Mouse (Mus musculus) frontal cortex, postnatal 14 days (tissue): ENCODE results near the gene Gjd3.

ENCODE experiments used
- DNase-seq, 2 experiments: peaks; one replicate each; pipeline ENCODE4 v3.0.0; 2022; ENCODE audit warnings: low spot score in 2 of 2

Gene Gjd3

DNA sequence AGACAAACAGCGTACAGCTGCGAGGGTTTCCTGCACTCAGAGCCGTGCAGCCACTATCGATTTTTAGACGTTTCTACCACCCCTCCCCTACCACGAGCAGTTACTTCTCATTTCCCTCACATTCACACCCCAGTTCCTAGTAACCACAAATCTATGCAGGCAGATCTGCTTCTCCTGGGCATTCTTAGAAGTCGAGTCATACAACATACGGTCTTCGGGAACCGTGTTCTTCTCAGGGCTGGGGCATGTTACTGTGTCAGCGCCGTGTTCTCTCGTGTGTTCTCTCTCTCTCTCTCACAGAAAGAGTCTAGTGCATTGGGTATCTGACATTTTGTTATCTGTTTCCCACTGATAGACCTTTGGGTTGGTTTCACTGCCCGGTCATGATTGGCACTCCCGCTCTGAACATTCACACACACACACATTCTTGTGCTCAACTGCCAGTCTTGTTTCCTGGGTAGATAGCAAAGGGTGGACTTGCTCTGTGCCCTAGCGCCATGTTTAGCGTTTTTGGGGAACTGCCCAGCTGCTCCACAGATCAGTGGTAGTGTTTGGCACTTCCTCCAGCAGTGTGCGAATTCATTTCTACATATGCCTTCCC, 34.7 kb downstream of the Gjd3 start:
- no peak for DNase-seq

DNA sequence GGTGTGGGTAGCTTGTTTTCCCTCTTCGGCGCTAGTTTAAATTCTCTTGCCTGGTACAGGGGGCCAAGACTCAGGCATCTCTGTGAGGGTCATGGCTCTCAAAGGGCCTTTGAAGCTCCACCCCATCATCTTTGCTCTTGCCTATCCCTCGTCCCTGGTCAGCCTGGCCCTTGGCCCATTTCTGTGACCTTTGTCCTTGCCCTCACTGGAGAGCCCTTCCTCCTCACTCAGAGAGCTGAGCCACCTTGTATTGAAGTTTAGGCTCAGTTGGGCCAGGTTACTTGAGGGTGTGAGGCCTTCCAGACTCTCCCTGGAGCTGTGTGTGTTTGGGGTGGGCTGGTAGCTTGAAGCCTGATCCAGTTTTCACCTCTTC, 37.2 kb downstream of the Gjd3 start:
- DNase-seq = no peak

DNA sequence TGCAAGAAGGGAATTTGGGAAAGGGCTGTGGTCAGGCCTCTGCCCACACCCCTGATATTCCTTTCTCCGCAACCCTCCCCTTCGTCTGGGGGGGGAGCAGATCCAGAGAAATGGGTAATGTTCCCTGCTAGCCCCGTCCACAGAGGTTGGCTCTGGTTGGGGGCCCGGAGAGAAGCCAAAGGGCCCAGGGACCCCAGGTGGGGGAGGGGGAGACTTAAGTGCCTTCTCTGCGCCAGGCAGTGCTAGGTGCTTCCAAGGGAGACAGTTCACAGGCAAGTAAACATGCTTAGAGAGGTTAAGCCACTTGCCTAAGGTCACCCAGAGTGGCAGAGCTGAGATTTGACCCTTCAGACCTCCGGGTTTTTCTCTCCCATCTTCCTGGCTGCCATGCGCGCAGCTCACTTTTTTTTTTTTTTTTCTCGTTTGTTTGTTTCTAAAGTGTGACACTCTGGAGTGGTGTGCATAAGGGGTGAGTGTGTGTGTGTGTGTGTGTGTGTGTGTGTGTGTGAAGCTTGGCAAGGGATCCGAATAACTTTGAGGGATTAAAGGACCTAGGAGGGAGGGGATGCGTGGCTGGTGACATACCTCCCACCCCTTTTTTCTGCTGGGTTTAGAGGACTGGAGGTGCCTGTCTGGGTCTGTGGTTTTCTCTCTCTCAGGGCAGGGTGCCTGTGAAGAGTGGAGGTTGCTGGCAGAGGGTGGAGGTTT, 37.8 kb downstream of the Gjd3 start:
- no peak for DNase-seq

DNA sequence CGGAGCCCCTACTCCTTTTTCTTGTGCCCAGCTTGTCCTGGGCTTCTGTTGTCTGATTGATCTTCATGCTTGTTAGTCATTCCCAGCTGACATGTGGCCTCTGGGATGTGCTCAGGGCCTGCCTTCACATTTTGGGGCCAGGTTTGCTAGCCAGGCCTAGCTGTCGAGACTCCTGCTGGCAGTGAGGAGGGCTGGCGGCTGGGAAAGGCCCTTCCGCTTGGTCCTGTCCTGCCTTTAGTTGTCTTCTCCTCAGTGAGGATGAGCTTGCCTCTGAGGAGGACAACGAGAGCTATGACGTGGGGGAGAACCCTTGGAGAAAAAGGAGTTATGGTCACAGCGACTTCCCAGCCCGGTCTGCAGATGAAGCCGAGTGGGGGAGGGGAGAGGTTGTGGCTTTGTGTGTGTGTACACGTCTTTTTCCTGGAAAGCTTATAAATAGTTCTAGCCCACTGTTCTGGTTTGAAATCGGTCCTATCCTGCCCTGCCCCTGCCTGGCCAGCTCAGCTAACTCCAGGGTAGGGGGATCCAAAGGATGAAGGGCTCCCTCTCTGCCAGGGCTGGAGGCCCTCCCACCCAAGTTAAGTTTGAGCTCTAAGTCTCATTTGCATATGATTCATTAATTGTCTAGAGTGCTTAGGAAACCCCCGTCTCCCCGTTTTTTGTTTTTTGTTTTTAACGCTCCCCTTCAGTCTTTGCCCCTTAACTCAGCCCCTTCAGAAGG, 38.9 kb downstream of the Gjd3 start:
- DNase-seq = no peak

- DNase-seq = no peak
These were observed 39.7 kb downstream of the Gjd3 start for GRCm38 (mm10) chr11:98942923-98943641.

GRCm38 (mm10) chr11:98942555-98942922, 40.3 kb downstream of the Gjd3 start:
- no peak for DNase-seq

DNA sequence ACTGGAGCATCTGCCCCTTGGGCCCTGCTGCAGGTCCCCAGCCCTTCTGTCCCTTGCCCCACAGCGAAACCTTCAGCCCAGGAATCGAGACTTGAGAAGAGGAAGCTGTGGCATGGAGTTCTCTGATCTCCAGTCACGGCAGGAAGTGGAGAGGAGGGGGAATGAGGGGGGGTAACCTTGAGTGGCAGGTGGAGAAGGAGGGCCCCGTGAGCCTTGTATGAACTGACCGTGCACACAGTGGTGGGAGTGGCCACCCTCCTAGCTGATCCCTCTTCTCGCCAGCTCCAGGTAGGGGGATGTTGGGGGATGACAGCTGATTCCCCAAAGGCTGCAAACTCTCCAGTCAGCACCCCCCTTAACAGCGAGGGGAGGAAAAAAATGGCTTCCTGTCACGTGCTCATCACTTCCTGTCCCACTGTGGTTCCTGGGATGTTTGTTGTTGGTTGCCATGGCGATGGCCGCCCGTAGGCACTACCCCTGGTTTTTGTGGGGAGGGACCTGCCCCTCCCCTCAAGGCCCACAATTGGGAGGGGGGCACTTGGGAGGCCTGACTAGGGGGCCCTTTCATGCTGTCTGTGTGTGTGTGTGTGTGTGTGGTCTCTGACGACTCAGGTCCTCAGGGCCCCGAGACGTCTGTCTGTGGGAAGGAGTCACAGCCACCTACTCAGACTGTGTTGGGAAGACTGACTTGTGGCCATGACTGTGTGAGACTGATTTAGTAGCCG, 40.8 kb downstream of the Gjd3 start:
- DNase-seq = peak; percentile 48 to 68

DNA sequence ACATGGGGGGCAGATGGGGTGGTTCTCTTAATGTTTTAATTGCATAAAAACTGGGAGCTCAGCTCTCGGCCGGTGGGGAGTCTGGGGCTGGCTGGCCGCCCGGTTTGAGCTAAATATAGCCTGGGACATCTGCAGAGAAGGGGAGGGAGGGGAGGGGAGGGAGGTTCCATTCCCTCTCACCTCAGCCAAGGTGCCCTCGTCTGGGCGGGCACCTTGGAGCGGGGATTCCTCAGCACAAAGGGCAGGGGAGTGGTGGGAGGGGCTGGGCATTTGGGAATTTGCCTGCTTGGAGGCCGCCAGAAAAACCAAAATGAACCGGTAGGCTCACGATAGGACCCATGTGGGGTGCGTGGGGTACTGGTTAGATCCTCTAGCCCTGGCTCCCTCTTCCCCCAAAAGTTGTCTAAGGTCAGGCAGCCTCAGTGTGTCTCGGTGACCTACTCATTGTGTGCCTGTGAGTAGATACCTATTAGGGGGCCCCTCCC, 41.4 kb downstream of the Gjd3 start:
- DNase-seq = peak in 1 of 2 experiments; percentile 45

GRCm38 (mm10) chr11:98940776-98941175, 42.0 kb downstream of the Gjd3 start:
- no peak for DNase-seq

GRCm38 (mm10) chr11:98939953-98940641, 42.7 kb downstream of the Gjd3 start:
- peak in 1 of 2 experiments; percentile 51 for DNase-seq

DNA sequence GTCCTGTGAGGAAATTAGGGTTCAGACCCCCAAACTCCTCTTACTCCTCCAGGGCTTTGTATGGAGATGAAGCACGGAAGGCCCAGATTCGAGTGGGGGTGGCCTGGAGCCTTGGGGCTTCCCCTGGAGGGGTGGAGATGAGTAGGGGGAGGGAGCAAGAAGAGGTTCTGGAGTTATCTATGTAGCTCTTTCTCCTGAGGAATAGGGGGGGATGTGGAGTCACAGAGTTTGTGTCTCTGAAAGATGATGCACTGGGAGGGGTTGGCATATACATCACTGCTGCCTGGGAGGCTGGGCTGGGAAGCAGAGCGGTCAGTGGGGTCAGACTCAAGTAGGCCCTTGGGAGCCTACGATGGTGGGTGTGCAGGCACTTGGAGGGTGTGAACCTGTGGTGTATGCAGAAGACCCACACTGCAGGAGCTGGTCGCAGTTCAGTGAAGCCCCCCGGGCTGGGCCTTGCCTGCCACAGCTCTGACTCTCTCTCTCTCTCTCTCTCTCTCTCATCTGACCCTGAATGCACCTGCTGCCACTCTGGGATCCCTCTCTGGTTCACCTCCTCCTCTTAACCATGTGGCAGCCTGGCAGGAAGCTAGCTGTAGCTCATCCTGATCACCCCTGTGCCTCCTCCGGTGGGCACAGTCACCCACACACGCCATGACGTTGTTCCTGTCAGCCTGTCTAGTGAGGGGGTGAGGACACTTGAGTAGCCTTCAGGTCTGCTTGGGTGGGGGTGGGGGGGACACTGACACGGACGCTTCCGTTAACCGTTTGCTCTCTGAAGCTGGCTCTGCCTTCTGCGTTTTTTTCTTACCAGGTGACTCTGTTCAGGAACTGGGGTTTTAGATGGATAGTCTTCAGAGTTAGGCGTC, 43.5 kb downstream of the Gjd3 start:
- DNase-seq = no peak

- DNase-seq = no peak
These were observed 44.1 kb downstream of the Gjd3 start for GRCm38 (mm10) chr11:98938701-98939083.

DNA sequence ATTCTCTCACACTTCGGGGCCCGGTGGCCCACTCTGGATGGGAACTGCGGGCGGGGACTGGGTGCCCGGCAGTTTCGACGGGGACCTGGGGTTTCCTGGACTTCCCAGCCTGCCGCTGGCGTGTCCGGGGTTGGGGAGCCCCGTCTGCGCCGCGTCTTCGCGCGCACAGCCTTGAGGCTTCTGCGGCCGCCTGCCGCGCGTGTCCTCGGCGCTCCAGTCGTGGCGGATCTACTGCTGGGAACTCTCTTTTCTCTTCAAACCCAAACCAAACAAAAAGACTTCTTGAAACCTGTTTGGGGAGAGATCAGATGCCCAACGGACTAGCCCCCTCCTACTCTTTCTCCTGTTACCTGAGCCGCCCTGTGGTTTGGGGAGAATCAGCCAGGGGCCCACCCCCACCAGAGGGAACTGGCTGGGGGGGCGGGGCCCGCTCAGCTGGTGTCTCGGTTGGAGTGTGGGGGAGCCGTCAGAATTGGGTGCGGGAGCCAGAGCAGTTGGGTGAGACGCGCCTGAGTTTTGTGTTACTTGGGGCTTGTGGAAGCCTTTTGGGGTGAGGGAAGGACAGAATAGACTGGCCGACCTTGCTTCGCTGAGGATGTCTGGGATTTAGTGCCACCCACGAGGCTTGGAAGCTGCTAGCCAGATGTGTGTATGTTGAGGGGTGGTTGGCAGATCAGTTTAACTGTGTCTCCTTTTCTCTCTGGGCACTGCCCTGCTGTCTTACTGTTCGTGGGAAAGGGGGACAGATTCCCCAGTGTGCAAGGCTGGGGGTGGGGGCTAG, 44.7 kb downstream of the Gjd3 start:
- DNase-seq = peak in 1 of 2 experiments; percentile 39

DNA sequence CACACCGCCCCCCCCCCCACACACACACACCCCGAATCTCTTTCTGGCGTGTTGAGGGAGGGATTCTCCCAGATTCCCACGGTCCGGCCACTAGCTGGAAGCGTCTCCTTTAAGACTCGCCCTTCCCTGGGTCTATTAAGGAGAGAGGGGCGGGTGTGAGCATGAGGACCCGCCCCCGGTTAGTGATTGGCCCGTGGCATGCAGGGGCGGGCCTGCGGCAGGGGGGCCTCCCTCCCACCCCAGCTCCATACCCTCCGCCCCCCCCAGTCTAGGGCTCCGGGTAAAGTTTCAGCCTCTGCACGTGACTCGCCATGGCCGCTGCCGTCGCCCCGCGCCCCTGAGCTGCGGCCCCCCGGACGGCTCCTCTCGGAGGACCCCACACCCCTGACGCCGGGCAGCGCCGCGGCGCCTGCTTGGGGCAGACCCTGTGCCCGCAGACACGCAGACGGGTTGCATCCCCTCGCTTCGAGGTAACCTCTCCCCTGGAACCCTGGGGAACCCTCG, 45.4 kb downstream of the Gjd3 start:
- peak; percentile 52 to 57 for DNase-seq

DNA sequence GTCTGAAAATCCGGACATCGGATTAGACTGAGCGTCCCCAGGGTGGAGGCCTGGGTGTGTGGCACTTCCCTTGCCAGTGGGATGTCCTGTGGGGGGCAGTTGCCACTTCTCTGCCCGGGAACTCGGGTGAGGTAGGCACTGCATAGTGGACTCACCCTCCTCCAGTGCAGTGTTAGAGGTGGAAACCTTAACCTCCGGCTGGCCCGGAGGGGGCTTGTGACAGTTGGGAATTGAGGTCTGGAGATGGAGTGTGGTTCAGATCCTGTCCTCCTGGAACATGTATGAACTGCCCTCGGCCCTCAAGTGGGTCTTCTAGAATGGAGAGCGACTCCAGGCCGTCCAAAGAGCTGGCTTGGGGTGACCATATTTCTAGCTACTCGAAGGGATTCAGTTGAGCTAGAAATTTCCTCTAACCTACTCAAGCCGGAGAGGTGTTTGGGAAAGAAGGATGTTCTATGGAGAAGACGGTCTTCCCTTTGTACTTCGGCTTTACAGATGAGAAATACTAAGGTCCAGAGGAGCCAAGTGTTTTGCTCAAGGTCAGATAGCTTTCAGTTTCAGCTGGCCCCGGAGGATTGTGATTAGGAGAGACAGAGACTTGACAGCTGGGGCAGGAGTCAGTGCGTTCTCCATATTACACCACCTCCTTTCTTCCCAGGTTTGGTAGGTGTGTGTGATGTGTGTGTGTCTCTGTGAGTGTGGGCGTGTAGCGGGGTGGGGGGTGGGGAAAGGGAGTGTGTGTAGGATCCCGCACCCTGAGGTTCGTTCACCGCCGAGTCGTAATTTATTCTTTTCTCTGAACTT, 46.0 kb downstream of the Gjd3 start:
- DNase-seq = no peak

DNA sequence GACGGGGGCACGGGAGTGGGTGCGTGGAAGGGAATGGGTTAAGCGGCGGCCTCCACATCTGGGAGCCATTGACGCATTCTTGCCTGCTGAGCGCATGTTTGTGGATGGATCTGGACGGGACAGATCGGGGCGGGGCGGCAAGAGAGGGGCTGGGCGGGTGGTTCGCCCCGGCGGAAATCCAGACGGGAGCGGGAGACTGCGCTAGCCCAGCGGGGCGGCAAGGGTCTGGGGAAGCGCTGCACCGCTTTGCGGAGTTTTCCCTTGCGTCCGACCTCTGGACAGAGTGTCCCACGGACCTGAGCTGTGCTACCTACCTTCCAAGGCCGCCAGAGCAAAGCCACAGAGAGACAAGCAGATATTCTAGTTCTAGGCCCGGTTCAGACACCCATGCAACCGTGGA, 46.6 kb downstream of the Gjd3 start:
- no peak for DNase-seq

DNA sequence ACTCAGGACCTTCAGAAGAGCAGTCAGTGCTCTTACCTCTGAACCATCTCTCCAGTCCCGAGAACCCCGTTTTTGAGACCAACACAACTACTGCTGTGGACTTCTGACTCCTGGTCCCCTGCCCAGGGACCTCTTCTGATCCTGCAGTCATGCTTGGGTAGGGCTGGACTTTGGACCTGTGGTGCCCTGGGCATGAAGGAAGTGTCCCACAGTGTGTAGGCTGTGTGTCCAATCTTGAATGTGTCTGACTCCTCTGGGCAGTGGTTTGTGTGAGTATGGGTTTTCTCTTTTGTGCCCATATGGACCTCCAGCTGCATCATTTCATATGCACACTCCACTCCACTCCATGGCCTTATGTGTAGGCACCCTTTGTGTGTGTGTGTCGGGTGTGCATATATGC, 47.7 kb downstream of the Gjd3 start:
- no peak for DNase-seq

- no peak for DNase-seq
These were observed 48.4 kb downstream of the Gjd3 start for GRCm38 (mm10) chr11:98934367-98934766.
